Mouse (Mus musculus) embryonic facial prominence, embryonic 11.5 days (tissue): ENCODE measurements around the gene Tpcn2. TPM values are rescaled to one million over a fixed set of nuclear protein-coding genes. Genes with fewer than 3 reads are reported as not detected.

ENCODE experiments used
- ATAC-seq: fragments of 200-750 bp; cut with Nextera tagmentation; replicated peaks from 2 replicates; pipeline ENCODE4 v1.8.0; 2017; ENCODE audit warnings: low read depth; ENCODE audit not compliant: insufficient number of reproducible peaks, low FRiP score, low TSS enrichment
- DNase-seq: peaks from one replicate; pipeline ENCODE4 v3.0.0-alpha.2; 2015; ENCODE audit warnings: low spot score
- H3K27ac ChIP-seq: fragments of 300-500 bp; sonication (generic); replicated peaks from 2 replicates; pipeline ENCODE4 v1.5.1; 2014; ENCODE audit warnings: mild to moderate bottlenecking, low read depth, low read length, control low read depth
- H3K27me3 ChIP-seq: fragments of 300-500 bp; sonication (generic); 2 replicates; pipeline ENCODE4 v1.6.1; 2014; ENCODE audit warnings: mild to moderate bottlenecking, low read length, moderate library complexity, mixed read lengths; ENCODE audit not compliant: control insufficient read depth, insufficient read depth
- H3K36me3 ChIP-seq: fragments of 300-500 bp; sonication (generic); replicated peaks from 2 replicates; pipeline ENCODE4 v1.6.1; 2014; ENCODE audit warnings: low read depth, mild to moderate bottlenecking, low read length, moderate library complexity, mixed read lengths; ENCODE audit not compliant: control insufficient read depth, insufficient read depth
- H3K4me1 ChIP-seq: fragments of 300-500 bp; sonication (generic); 2 replicates; pipeline ENCODE4 v1.6.1; 2014; ENCODE audit warnings: low read length, mixed read lengths; ENCODE audit not compliant: control insufficient read depth, insufficient read depth
- H3K4me2 ChIP-seq: fragments of 300-500 bp; sonication (generic); 2 replicates; pipeline ENCODE4 v1.6.1; 2014; ENCODE audit warnings: low read depth, mild to moderate bottlenecking, control low read depth, low read length, moderate library complexity
- H3K4me3 ChIP-seq: fragments of 300-500 bp; sonication (generic); 2 replicates; pipeline ENCODE4 v1.5.1; 2014; ENCODE audit warnings: low read depth, low read length, control low read depth
- H3K9ac ChIP-seq: fragments of 300-500 bp; sonication (generic); replicated peaks from 2 replicates; pipeline ENCODE4 v1.6.1; 2014; ENCODE audit warnings: mild to moderate bottlenecking, control low read depth, low read length
- H3K9me3 ChIP-seq: fragments of 300-500 bp; sonication (generic); replicated peaks from 2 replicates; pipeline ENCODE4 v1.6.1; 2016; ENCODE audit warnings: mild to moderate bottlenecking, low read length, inconsistent platforms, mixed read lengths; ENCODE audit not compliant: control insufficient read depth
- WGBS: fragments of 180-500 bp; shearing (Covaris S2); extraction: QIAGEN DNeasy Blood & Tissue Kit; methylation state at CpG from one replicate; pipeline ENCODE4 v1.1.7; 2014; 5-methylcytosine and 5-hydroxymethylcytosine counted together
- polyA plus RNA-seq: library from polyadenylated mRNA; unstranded; fragments of >200 nt; fragmentation: Nextera tagmentation; extraction: Ambion mirVana; gene quantifications from 2 replicates; pipeline ENCODE4 v1.2.1, GENCODE M21; 2014

Gene Tpcn2
- polyA plus RNA-seq, result 2.2 and 4.0 TPM in 2 replicates

- 4% methylated on average over 18 of the region's 18 CpGs for WGBS
Observed at GRCm38 (mm10) chr7:145283487-145284187, at the start of gene Tpcn2. TSS of gene Tpcn2 (minus strand) at chr7:145284011.

GRCm38 (mm10) chr7:145332376-145333041 lies 48.7 kb upstream of the Tpcn2 start:
- 71% methylated on average over 1 of the region's 1 CpGs for WGBS
- Histone ChIP-seq H3K9me3 (no peaks in the 10 kb centered on the region), H3K9ac (no peak overlapping the region), H3K4me1 (no peaks in the 10 kb centered on the region), H3K27me3 (no peaks in the 10 kb centered on the region), H3K27ac (no peak overlapping the region), H3K36me3 (no peaks in the 10 kb centered on the region), H3K4me3 (no peak overlapping the region), H3K4me2 (no peak overlapping the region)
- no peak for ATAC-seq
- DNase-seq, result no peak

More at GRCm38 (mm10) chr7:145283487-145284187, at the start of gene Tpcn2:
- peak within 1 kb of the TSS; percentile 65 for H3K9ac ChIP-seq
- H3K27ac ChIP-seq, result no peak within 1 kb of the TSS
- H3K4me1 ChIP-seq, result no peaks in the 10 kb centered on the region
- DNase-seq (peak; percentile 97), ATAC-seq (peak; percentile 88)
- peak within 1 kb of the TSS; percentile 76 for H3K4me2 ChIP-seq
- H3K9me3 ChIP-seq, result no peaks in the 10 kb centered on the region
- H3K27me3 ChIP-seq, result no peaks in the 10 kb centered on the region
- no peaks in the 10 kb centered on the region for H3K36me3 ChIP-seq
- H3K4me3 ChIP-seq, result peak within 1 kb of the TSS; percentile 48

- no peak overlapping the region for H3K27ac ChIP-seq
- H3K4me2 ChIP-seq, result no peak overlapping the region
- DNase-seq, result no peak
- no peak for ATAC-seq
- H3K9me3 ChIP-seq, result no peaks in the 10 kb centered on the region
- no peaks in the 10 kb centered on the region for H3K36me3 ChIP-seq
- H3K27me3 ChIP-seq, result no peaks in the 10 kb centered on the region
- WGBS, result 84% methylated on average over 2 of the region's 2 CpGs
- H3K4me1 ChIP-seq, result no peaks in the 10 kb centered on the region
- H3K4me3 ChIP-seq, result no peak overlapping the region
- no peak overlapping the region for H3K9ac ChIP-seq
Observed at GRCm38 (mm10) chr7:145330641-145331040, 46.8 kb upstream of the Tpcn2 start.

DNA sequence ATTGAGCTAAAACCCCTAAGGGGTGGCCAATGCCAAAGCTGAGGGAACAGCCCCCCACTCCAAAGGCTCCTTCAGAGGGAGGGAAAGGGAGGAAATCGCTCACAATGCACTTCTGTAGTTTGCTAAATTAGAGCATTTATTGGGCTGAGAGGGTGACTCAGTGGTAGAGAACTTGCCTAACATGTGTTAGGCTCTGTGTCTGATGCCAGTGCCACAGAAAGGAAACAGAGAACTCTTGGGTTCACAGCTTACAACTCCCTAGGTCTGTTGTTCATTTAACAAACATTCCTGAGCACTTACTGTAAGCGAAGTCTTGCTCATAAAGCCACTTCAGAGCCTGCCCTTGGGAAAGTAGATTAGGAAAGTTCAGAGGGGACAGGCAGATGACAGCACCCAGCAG lies 46.2 kb upstream of the Tpcn2 start:
- ATAC-seq (no peak), DNase-seq (no peak)
- WGBS, result 54% methylated on average over 2 of the region's 2 CpGs
- Histone ChIP-seq H3K9ac (no peak overlapping the region), H3K4me1 (no peaks in the 10 kb centered on the region), H3K4me3 (no peak overlapping the region), H3K27ac (no peak overlapping the region), H3K9me3 (no peaks in the 10 kb centered on the region), H3K4me2 (no peak overlapping the region), H3K27me3 (no peaks in the 10 kb centered on the region), H3K36me3 (no peaks in the 10 kb centered on the region)

GRCm38 (mm10) chr7:145325697-145326096 lies 41.9 kb upstream of the Tpcn2 start:
- DNase-seq, result no peak
- no peak for ATAC-seq
- 56% methylated on average over 2 of the region's 2 CpGs for WGBS
- no peaks in the 10 kb centered on the region for H3K36me3 ChIP-seq
- no peak overlapping the region for H3K4me2 ChIP-seq
- H3K9ac ChIP-seq, result no peak overlapping the region
- H3K9me3 ChIP-seq, result no peaks in the 10 kb centered on the region
- no peak overlapping the region for H3K27ac ChIP-seq
- no peaks in the 10 kb centered on the region for H3K4me1 ChIP-seq
- no peak overlapping the region for H3K4me3 ChIP-seq
- no peaks in the 10 kb centered on the region for H3K27me3 ChIP-seq

- no peak overlapping the region for H3K9ac ChIP-seq
- WGBS, result 17% methylated on average over 4 of the region's 4 CpGs
Observed at GRCm38 (mm10) chr7:145323607-145324006, 39.8 kb upstream of the Tpcn2 start.

GRCm38 (mm10) chr7:145319481-145319880 lies 35.7 kb upstream of the Tpcn2 start:
- ATAC-seq (no peak), DNase-seq (no peak)
- Histone ChIP-seq H3K27me3 (no peaks in the 10 kb centered on the region), H3K4me2 (no peak overlapping the region), H3K36me3 (no peaks in the 10 kb centered on the region), H3K9me3 (no peaks in the 10 kb centered on the region), H3K9ac (no peak overlapping the region), H3K27ac (no peak overlapping the region), H3K4me1 (no peaks in the 10 kb centered on the region), H3K4me3 (no peak overlapping the region)
- 82% methylated on average over 3 of the region's 3 CpGs for WGBS

More at GRCm38 (mm10) chr7:145323607-145324006, 39.8 kb upstream of the Tpcn2 start:
- no peaks in the 10 kb centered on the region for H3K27me3 ChIP-seq
- no peaks in the 10 kb centered on the region for H3K9me3 ChIP-seq
- DNase-seq, result no peak
- no peak overlapping the region for H3K4me2 ChIP-seq
- ATAC-seq, result no peak
- no peaks in the 10 kb centered on the region for H3K36me3 ChIP-seq
- H3K27ac ChIP-seq, result no peak overlapping the region
- no peak overlapping the region for H3K4me3 ChIP-seq
- H3K4me1 ChIP-seq, result no peaks in the 10 kb centered on the region

- H3K9ac ChIP-seq, result no peak overlapping the region
- H3K4me1 ChIP-seq, result no peaks in the 10 kb centered on the region
- WGBS, result 66% methylated on average over 4 of the region's 4 CpGs
- H3K9me3 ChIP-seq, result no peaks in the 10 kb centered on the region
- DNase-seq (no peak), ATAC-seq (no peak)
- no peak overlapping the region for H3K4me3 ChIP-seq
- H3K27ac ChIP-seq, result no peak overlapping the region
- H3K4me2 ChIP-seq, result no peak overlapping the region
- no peaks in the 10 kb centered on the region for H3K36me3 ChIP-seq
- no peaks in the 10 kb centered on the region for H3K27me3 ChIP-seq
Observed at GRCm38 (mm10) chr7:145317522-145317921, 33.7 kb upstream of the Tpcn2 start.
